Mouse (Mus musculus): Measurements from ENCODE around the gene Gm45711. TPM values are rescaled to one million over a fixed set of nuclear protein-coding genes. Genes with fewer than 3 reads are reported as not detected.
"Not testable (repeated sequence)": the region's sequence is repeated elsewhere in the genome, so short reads cannot be mapped to it uniquely, and the experiment has no call there.

The Gm45711 gene
- polyA plus RNA-seq, 1 experiment from 2014 or later: not detected

DNA sequence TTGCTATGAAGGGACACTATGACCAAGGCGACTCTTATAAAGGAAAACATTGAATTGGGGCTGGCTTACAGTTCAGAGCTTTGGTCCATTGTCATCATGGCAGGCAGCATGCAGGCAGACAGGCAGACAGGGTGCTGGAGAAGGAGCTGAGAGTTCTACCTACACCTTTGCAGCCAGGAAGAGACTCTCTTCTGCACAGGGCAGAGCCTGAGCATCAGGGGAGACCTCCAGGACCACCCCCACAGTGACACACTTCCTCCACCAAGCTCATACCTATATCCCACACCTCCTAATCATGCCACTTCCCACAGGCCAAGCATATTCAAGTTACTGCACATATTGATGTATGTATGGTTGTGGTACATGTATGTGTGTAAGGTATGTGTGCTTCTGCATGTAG lies 26.9 kb upstream of the Gm45711 start:
- no peak for ATAC-seq (replicated peaks; ENCODE audit: insufficient number of reproducible peaks, low FRiP score, low TSS enrichment)
- H3K9me3 ChIP-seq (replicated peaks; ENCODE audit: control insufficient read depth, low read length): no peaks in the 10 kb centered on the region
- no peaks in the 10 kb centered on the region for H3K27me3 ChIP-seq (ENCODE audit: control insufficient read depth, insufficient read depth, low read length)
- H3K27ac ChIP-seq (ENCODE audit: low read depth, low read length): no peak overlapping the region
- no peak overlapping the region for H3K4me2 ChIP-seq
- H3K9ac ChIP-seq (ENCODE audit: low read depth, low read length): no peak overlapping the region
- peaks cover 6% of the 10 kb centered on the region; the same call in 1 of the 2 replicates for H3K4me1 ChIP-seq (ENCODE audit: control insufficient read depth, insufficient read depth, low read length)
- H3K36me3 ChIP-seq (ENCODE audit: control insufficient read depth, insufficient read depth, low read length): no peaks in the 10 kb centered on the region
- H3K4me3 ChIP-seq (ENCODE audit: low read depth, low read length): no peak overlapping the region
- 67% methylated on average over 1 of the region's 1 CpGs for WGBS (ENCODE audit: insufficient replicate concordance)

DNA sequence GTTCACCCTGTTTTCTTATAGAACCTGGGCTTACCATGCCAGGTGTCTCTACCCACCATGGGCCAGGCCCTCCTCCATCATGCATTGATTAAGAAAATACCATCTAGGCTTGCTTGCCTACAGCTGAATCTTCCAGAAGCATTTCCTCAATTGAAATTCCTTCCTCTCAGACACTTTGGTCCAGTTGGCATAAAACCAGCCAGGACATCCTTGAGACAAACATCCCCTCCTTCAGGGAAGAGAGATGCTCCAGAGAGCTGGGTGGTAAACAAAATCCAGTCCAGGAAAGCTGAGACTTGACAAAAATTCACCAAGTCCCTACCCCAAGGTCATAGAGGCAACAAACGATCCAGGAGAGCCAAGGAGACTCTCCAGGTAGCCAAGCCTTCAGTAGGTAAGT lies 24.3 kb upstream of the Gm45711 start:
- Histone ChIP-seq H3K4me3 (ENCODE audit: low read depth, low read length) (no peak overlapping the region), H3K9me3 (replicated peaks; ENCODE audit: control insufficient read depth, low read length) (no peaks in the 10 kb centered on the region), H3K4me2 (no peak overlapping the region), H3K27ac (ENCODE audit: low read depth, low read length) (no peak overlapping the region), H3K9ac (ENCODE audit: low read depth, low read length) (no peak overlapping the region), H3K36me3 (ENCODE audit: control insufficient read depth, insufficient read depth, low read length) (no peaks in the 10 kb centered on the region), H3K27me3 (ENCODE audit: control insufficient read depth, insufficient read depth, low read length) (no peaks in the 10 kb centered on the region), H3K4me1 (ENCODE audit: control insufficient read depth, insufficient read depth, low read length) (0 out of 2 replicates have a peak, but pooled peaks cover under 1% of the 10 kb centered on the region)
- WGBS (ENCODE audit: insufficient replicate concordance): 63% methylated on average over 1 of the region's 1 CpGs
- ATAC-seq (replicated peaks; ENCODE audit: insufficient number of reproducible peaks, low FRiP score, low TSS enrichment): no peak

DNA sequence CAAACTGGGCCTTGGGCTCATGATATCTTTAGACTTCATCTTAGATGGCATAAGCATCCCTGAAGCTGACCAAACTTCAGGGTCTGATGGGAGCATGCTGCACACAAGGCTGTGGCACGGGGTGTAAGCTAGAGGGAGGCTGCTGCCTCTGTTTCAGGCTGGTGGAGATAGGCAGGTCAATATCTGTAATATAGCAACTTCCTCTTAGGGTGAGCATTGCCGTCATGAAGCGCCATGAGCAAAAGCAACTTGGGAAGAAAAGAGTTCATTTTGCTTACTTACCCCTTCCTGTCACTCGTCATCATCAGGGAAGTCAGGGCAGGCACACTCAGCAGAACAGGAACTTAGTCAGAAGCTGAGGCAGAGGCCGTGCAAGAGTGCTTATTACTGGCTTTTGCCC lies 23.9 kb upstream of the Gm45711 start:
- no peaks in the 10 kb centered on the region for H3K9me3 ChIP-seq (replicated peaks; ENCODE audit: control insufficient read depth, low read length)
- 62% methylated on average over 5 of the region's 5 CpGs for WGBS (ENCODE audit: insufficient replicate concordance)
- no peak overlapping the region for H3K4me3 ChIP-seq (ENCODE audit: low read depth, low read length)
- no peaks in the 10 kb centered on the region for H3K4me1 ChIP-seq (ENCODE audit: control insufficient read depth, insufficient read depth, low read length)
- H3K36me3 ChIP-seq (ENCODE audit: control insufficient read depth, insufficient read depth, low read length): no peaks in the 10 kb centered on the region
- no peak for ATAC-seq (replicated peaks; ENCODE audit: insufficient number of reproducible peaks, low FRiP score, low TSS enrichment)
- H3K4me2 ChIP-seq: no peak overlapping the region
- H3K9ac ChIP-seq (ENCODE audit: low read depth, low read length): no peak overlapping the region
- H3K27ac ChIP-seq (ENCODE audit: low read depth, low read length): no peak overlapping the region
- H3K27me3 ChIP-seq (ENCODE audit: control insufficient read depth, insufficient read depth, low read length): no peaks in the 10 kb centered on the region

DNA sequence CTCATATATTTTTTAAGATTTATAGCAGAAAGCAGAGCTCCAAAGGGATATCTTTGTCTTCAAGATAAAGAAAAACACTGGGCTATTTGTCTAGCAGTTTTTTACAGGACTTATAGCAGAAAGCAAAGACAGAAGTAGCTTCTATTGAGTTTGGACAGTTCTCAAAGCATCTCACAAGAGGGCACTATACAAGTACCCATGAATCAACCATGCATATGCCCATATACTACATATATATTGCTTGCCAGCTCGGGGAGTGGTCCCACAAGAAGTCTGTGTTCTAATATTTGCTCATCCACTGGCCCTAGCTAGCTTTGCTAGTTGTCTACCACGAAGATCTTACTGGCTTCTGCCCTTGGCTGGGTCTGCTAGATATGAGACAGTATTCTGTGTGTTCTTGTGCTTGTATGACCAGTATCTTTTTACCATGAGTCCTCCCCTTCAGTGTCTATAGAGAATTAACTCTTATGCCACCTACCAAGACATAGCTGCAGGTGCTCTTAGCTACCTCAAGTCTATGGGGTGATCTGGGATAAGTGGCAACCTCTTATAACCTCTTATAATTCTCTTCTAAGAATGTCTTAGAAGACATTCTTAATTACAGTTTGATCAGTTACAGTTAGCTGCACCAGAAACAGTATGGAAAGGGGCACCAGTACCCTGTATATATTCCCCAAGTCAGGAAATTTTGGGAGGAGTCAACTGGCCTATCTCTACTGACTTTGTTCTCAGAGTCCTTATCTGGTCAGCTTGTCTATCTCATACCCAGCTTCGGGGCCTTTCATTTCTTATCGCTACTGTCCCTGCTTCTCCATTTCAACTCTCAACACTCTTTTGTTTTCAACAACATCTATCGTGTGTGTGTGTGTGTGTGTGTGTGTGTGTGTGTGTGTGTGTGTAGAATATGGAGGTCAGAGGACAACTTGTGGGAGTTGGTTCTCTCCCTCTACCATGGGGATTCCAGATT lies 23.1 kb upstream of the Gm45711 start:
- Histone ChIP-seq H3K27me3 (ENCODE audit: control insufficient read depth, insufficient read depth, low read length) (no peaks in the 10 kb centered on the region), H3K27ac (ENCODE audit: low read depth, low read length) (no peak overlapping the region), H3K36me3 (ENCODE audit: control insufficient read depth, insufficient read depth, low read length) (no peaks in the 10 kb centered on the region), H3K9me3 (replicated peaks; ENCODE audit: control insufficient read depth, low read length) (no peaks in the 10 kb centered on the region), H3K4me1 (ENCODE audit: control insufficient read depth, insufficient read depth, low read length) (no peaks in the 10 kb centered on the region), H3K4me3 (ENCODE audit: low read depth, low read length) (no peak overlapping the region), H3K9ac (ENCODE audit: low read depth, low read length) (no peak overlapping the region), H3K4me2 (no peak overlapping the region)
- WGBS (ENCODE audit: insufficient replicate concordance): 49% methylated on average over 5 of the region's 5 CpGs
- ATAC-seq (replicated peaks; ENCODE audit: insufficient number of reproducible peaks, low FRiP score, low TSS enrichment): no peak

DNA sequence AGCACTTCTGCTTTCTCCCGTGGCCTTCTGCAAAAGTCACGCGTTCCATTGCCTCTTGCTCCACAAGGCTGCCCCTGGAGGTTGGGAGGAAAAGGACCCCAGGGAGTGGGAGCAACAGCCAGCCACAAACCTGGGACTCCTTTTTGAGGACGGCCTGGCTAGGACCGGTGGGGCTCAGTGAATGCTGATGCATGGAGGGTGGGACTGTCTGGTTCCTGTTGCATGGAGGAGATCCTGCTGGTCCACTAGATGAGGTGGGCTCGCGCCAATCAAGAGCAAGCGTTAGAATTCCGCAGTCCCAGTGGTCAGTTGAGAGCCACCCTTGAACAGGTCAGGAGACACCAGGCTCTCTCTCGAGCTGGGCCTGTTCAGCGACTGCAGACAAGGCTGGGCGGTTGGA lies 12.0 kb upstream of the Gm45711 start, which contains the start of gene Cmtm2b:
TSS of gene Cmtm2b (plus strand) at position 301 of the 400 bp plus-strand sequence.
- not testable (repeated sequence) for H3K27ac ChIP-seq (ENCODE audit: low read depth, low read length); H3K9ac ChIP-seq (ENCODE audit: low read depth, low read length)
- 72% methylated on average over 12 of the region's 12 CpGs for WGBS (ENCODE audit: insufficient replicate concordance)

DNA sequence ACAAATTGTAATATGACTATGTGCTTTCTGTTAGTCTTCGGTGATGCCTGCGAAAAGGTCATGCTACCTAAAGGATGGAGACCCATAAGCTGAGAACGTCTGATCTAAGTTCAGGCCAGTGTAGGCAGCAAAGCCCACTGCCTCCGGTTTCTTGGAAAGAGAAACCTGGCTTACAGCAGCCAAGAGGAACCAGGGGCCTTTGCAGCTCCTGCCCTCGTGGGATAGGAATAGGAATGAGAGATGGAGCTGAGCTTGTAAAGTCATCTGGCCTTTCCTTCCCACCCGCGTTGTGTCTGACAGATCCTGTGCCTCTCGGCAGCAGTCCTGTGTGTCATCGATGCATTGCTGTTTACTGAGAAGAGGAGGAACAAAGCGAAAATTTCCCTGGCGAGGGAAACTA lies 11.4 kb upstream of the Gm45711 start, which contains the start of gene Gm11020:
TSS of gene Gm11020 (plus strand) at position 301 of the 400 bp plus-strand sequence.
- ATAC-seq (replicated peaks; ENCODE audit: insufficient number of reproducible peaks, low FRiP score, low TSS enrichment); H3K27ac ChIP-seq (ENCODE audit: low read depth, low read length); H3K27me3 ChIP-seq (ENCODE audit: control insufficient read depth, insufficient read depth, low read length); H3K4me3 ChIP-seq (ENCODE audit: low read depth, low read length); H3K9ac ChIP-seq (ENCODE audit: low read depth, low read length); H3K4me1 ChIP-seq (ENCODE audit: control insufficient read depth, insufficient read depth, low read length); H3K4me2 ChIP-seq; H3K36me3 ChIP-seq (ENCODE audit: control insufficient read depth, insufficient read depth, low read length); H3K9me3 ChIP-seq (replicated peaks; ENCODE audit: control insufficient read depth, low read length): not testable (repeated sequence)
- 75% methylated on average over 9 of the region's 11 CpGs for WGBS (ENCODE audit: insufficient replicate concordance)

More for the DNA sequence above, 12.0 kb upstream of the Gm45711 start, which contains the start of gene Cmtm2b:
- H3K9me3 ChIP-seq (replicated peaks; ENCODE audit: control insufficient read depth, low read length); H3K4me2 ChIP-seq; H3K36me3 ChIP-seq (ENCODE audit: control insufficient read depth, insufficient read depth, low read length); H3K4me1 ChIP-seq (ENCODE audit: control insufficient read depth, insufficient read depth, low read length); H3K27me3 ChIP-seq (ENCODE audit: control insufficient read depth, insufficient read depth, low read length); ATAC-seq (replicated peaks; ENCODE audit: insufficient number of reproducible peaks, low FRiP score, low TSS enrichment); H3K4me3 ChIP-seq (ENCODE audit: low read depth, low read length): not testable (repeated sequence)

DNA sequence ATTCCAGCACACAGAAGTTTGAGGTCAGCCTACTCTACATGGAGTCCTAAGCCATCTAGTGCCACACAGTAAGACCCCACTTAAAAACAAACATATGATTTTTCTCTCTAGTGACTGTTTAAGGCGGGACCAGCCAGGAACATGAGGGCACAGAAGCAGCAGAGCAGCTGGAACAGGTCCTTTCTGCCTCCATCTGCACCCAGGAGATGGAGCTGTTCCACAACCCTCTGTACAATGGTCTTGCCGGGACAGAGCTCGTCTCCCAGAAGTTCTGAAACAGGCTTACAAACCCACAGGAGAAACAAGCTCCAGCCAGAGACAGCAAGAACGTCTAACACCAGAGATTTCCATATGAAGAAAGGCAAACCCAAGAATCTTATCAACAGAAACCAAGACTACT lies 3.4 kb upstream of the Gm45711 start:
- no peak overlapping the region for H3K4me2 ChIP-seq
- no peaks in the 10 kb centered on the region for H3K9me3 ChIP-seq (replicated peaks; ENCODE audit: control insufficient read depth, low read length)
- ATAC-seq (replicated peaks; ENCODE audit: insufficient number of reproducible peaks, low FRiP score, low TSS enrichment): no peak
- H3K27ac ChIP-seq (ENCODE audit: low read depth, low read length): no peak overlapping the region
- H3K4me3 ChIP-seq (ENCODE audit: low read depth, low read length): no peak overlapping the region
- H3K27me3 ChIP-seq (ENCODE audit: control insufficient read depth, insufficient read depth, low read length): no peaks in the 10 kb centered on the region
- WGBS (ENCODE audit: insufficient replicate concordance): 57% methylated on average over 4 of the region's 4 CpGs
- no peaks in the 10 kb centered on the region for H3K36me3 ChIP-seq (ENCODE audit: control insufficient read depth, insufficient read depth, low read length)
- no peak overlapping the region for H3K9ac ChIP-seq (ENCODE audit: low read depth, low read length)
- no peaks in the 10 kb centered on the region for H3K4me1 ChIP-seq (ENCODE audit: control insufficient read depth, insufficient read depth, low read length)

DNA sequence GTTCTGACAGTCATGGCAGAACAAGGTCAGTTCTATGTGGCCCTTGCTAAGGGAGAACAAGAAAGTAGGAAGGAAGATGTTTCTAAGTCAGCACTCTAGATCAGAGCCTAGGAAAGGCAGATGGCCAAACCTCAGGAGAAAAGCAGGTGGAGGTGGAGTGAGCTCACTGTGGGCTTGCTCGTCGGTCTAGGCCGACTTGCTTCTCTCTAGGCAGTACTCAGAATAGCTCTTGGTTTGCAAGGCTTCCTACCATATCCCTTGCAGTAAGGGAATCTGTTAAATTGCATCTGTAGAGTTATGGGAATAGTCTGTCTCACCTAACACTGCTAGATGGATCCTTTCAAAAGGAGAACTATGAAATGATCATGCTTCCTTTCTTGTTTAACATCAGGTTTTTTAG lies 2.1 kb upstream of the Gm45711 start:
- WGBS (ENCODE audit: insufficient replicate concordance): 88% methylated on average over 3 of the region's 3 CpGs

More for the DNA sequence above, 2.1 kb upstream of the Gm45711 start:
- not testable (repeated sequence) for H3K27ac ChIP-seq (ENCODE audit: low read depth, low read length); H3K9me3 ChIP-seq (replicated peaks; ENCODE audit: control insufficient read depth, low read length); H3K4me2 ChIP-seq; H3K27me3 ChIP-seq (ENCODE audit: control insufficient read depth, insufficient read depth, low read length); ATAC-seq (replicated peaks; ENCODE audit: insufficient number of reproducible peaks, low FRiP score, low TSS enrichment); H3K36me3 ChIP-seq (ENCODE audit: control insufficient read depth, insufficient read depth, low read length); H3K9ac ChIP-seq (ENCODE audit: low read depth, low read length); H3K4me3 ChIP-seq (ENCODE audit: low read depth, low read length); H3K4me1 ChIP-seq (ENCODE audit: control insufficient read depth, insufficient read depth, low read length)

Data from heart, embryonic 11.5 days (tissue).